Mouse (Mus musculus) adrenal gland, postnatal 14 days (tissue): ENCODE measurements around the gene Dcp1a. TPM values are rescaled to one million over a fixed set of nuclear protein-coding genes. Genes with fewer than 3 reads are reported as not detected.
A peak's percentile ranks its signal among the peaks of the same experiment; 100 is the strongest.

ENCODE experiments used
- DNase-seq: peaks from one replicate; pipeline ENCODE4 v3.0.0; 2021; ENCODE audit warnings: mixed read lengths
- microRNA-seq, 2 experiments: library from miRNA; unstranded; fragments of <30 nt; microRNA quantifications; one replicate each; pipeline ENCODE4 v1.2.0; 2021
- total RNA-seq: library from RNA; stranded (reverse); gene quantifications from 2 replicates; pipeline ENCODE4 v1.2.3, GENCODE M21; 2021

Gene Dcp1a
- total RNA-seq, 1 experiment from 2014 or later = 22.6 TPM

DNA sequence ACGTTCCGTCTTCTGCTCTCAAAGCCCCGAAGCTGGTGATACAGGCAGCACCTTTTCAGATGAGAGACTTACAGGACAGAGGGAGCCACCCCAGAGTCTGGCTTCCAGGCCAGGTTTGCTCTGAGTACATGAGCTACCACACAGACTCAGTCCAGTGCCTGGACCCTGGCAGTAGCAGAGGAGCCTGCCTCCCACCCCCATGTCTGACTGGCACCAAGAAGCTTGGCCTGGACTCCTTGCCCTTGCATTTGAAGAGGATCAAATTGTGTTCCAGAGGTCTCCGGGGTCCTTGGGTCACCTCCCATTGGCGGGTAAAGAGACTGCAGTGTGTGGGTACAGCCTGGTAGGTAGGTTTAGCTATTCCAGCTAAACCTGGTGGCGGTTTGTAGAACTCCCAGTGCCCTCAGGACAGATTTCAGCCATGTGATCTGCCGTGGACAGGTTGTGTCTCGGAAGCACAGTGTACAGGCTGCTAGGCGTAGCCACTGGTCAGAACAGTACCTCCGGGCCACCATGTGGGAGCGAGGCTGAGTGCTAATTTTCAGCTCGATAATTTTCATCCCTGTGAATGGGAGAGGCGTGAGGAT is 81.6 kb downstream of the Dcp1a start:
- peak; percentile 3 for DNase-seq

DNA sequence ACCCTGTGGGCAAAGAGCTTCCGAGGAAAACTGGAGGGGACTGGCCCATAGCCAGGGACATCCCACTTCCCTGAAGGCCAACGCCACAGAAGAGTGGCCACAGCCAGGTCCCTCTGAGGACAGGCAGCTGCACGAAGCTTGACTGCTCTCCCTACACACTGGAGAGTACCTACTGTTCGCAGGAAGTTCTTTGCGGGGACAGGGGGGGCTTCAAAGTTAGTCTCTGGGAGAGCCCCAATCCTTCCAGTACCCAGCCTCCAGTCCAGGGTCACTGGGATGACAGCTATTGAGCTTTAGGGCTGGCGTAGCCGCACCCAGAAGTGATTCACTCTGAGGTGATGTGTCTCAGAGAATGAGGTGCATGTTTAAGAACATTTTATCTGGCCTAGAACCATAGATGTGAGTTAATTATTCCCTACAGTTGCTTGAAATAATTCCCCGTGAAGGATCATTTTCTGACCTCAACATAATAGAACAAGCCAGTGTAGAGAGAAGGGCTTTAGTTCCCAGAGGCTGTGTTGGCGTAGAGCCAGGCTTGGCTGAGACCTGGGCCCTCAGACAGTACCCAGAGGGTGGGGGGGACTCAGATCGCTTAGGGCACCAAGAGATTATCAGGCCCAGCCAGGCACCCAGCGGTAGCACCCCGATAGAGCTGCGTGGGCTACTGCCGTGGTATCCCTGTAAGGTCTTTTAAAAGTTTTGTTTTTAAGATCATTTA is 82.3 kb downstream of the Dcp1a start:
- peak; percentile 53 for DNase-seq

DNA sequence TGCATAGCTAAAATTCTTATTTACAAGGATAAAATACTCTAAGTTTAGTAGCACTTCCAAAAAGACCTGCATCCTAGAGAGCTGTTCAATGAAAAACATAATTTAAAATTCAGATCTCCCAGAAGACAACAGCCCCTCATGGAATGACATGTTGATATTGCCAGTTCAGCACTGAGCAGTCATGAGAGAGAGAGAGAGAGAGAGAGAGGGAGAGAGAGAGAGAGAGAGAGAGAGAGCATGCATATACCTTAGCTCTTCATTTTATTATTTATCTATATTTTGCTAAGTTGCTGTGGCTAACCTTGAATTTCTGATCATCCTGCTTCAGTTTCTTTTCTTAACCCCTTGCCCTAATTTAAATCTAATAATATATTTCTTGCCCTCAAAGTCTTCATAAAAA is 83.0 kb downstream of the Dcp1a start:
- DNase-seq = no peak

DNA sequence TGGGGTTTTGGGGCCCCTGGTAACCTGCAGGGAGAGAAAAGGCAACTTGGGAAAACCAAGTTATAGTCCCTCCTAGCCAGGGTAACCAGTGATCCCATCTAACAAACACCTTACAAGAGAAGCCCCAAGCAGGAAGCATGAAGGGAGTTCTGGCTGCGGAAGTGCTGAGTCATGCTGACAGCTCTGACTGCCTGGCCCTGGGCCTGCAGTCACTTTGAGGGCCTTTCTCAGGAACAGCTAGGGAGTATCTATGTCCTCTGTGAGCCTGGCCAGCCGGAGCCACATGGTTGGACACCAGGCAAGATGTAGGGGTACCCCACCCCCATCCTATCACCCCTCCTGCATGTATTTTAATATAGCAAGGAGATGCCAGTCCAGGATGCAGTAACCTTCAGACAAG is 85.1 kb downstream of the Dcp1a start:
- DNase-seq = peak; percentile 79

DNA sequence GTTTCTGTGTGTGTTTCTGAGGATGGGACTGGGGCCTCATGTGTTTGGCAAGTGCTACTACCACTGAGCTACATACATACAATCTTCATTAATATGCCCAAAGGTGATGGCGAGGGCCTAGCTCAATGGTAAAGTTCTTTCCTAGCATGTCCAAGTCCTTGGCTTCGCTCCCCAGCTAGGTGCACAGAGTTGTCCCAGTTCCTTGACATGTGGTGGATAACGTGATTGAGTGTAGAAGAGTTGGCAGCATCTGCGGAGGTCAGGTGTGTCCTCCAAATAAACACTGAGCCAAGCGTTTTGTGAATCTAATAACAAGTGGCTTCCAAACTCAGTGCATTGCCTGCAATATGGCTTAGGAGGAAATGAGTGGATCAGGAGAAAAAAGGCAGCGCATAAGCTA is 87.0 kb downstream of the Dcp1a start:
- DNase-seq = no peak

DNA sequence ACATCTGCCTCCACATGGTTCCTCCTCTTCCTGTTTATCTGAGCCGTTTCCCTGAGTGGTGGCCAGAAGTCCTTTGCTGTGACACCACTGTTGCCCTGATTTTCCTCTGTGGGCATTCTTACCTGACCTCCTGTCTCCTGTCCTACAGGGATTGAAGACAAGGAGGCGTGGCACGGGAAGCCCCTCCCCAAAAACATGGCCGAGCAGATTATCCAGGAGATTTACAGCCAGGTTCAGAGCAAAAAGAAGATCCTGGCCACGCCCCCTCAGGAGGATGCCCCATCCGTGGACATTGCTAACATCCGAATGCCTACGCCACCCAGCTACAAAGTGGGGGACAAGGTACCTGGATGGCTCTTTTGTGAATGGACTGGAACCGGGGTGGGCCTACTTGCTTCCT is 88.7 kb downstream of the Dcp1a start:
- no peak for DNase-seq

DNA sequence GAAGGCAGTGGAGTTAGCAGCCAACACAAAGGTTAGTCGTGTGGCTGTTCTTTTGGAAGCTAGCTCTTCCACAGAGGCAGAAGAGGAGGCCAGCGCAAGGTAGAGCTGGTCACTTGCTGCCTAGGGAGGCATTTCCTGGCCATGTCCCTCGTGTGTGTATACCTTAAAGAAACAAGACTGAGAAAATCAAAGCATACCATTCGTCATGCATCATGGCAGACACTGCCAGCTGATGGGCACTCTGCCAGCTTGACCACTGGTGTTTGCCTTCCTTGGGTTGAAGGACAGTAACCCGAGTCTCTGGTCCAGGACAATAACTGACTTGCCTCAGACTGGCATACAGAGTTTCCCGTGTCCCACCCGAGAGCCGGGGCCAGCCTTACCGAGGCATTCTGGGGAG is 91.0 kb downstream of the Dcp1a start:
- peak; percentile 83 for DNase-seq

DNA sequence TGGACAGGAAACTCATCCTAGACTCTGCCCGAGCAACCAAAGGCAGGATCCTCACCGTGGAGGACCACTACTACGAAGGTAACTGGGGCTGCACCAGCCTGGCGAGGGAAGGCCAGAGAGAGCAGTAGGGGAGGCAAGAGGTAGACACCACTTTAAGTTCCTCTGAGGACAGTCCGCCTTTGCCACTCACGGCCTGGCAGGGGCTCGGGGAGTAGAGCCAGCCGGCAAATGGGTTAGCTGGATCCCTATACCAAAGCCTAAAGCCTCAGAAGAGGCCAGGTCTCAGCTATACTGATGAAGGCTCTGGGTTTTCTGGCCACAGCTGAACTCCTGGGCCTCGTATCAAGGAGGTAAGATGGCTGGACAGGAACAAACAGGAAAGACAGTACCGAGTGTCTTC is 92.9 kb downstream of the Dcp1a start:
- peak; percentile 25 for DNase-seq

DNA sequence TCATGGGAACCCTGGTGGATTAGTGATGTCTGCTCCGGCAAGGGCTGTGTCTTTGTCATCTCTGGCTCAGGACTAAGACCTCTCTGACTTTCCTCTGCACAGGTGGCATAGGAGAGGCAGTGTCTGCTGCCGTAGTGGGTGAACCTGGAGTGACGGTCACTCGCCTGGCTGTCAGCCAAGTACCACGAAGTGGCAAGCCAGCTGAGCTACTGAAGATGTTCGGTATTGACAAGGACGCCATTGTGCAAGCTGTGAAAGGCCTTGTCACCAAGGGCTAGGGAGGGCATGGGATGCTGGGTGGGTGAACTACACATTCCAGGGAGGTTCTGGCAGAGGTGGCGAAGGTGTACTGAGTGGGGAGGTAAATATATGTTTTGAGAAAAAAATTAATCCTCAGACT is 93.9 kb downstream of the Dcp1a start:
- DNase-seq = peak; percentile 76

DNA sequence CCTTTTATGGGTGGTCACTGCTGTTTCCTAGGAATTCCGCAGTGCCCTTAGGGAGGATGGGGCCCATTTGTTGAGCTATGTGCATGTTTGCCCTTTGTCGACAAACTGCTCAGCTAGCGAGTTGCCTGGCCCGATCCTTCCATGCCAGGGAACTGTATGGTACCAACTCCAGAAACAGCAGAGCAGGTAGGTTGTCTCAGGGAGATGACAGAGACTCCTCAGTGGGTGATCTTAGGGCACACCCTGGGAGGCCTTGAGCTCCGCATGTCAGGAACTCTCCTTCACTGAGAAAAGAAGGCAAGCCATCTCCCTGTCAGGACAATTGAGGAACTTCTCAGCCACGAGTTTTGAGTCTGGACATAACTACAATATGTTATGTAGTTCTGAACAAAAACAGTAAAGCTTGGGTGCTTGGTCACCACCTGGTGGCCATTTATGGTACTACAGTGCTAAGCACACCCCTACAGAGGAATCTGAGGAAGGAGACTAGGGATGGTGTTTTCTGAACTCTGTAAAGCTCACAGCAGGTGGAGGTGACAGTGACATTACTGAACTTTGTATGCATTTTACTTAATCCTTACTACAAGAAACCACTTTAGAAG is 94.7 kb downstream of the Dcp1a start:
- DNase-seq = peak; percentile 85

DNA sequence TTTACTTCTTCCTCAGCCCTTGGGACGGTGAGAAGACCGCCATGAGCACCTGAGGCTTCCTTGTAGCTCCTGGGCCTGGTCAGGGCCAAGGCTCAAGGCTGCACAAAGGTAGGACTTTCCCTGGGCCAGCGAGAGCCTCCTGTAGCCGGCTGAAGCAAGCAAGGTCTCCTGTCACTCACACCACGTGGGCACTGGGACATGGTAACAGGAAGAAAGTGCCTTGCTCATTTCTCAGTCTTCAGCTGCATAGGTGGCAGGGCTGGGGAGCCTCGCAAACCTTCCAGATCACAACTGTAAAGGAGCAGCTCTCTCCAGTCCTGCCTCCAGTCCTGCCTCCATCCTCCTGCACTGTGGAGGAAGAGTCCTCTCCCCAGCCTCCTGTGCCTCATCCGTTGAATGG is 96.5 kb downstream of the Dcp1a start:
- no peak for DNase-seq

DNA sequence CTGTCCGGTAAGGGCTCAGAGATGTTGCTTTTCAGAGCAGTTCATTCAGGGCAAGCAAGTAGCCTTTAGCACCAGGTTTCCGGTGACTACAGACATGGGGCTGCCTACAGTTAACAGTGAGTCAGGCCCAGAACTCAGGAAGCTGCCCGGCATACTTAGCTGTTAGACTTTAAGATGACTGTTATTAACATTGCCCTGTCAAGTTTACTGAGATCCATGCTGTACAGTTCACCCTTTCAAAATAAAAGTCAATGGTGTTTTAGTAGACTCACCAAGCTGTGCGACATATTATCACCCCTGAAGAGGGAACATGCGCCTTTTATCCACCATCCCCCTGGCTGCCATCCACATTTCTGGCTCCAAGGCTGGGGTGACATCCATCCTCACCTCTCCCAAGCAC is 96.9 kb downstream of the Dcp1a start:
- no peak for DNase-seq

Small RNAs within 50 kb of the gene (microRNA-seq; reads per million reads assigned to microRNA genes)
- gene Mir3076 = 3.8 to 4.7 reads per million in 2 experiments

Other genes starting within 250 kb of the Dcp1a start
- gene Cacna1d, start 11.9 kb downstream of the Dcp1a start, total RNA-seq = 15.4 and 18.6 TPM in 2 replicates
- 829 and 921 TPM in 2 replicates for gene Tkt, start 68.8 kb downstream of the Dcp1a start, total RNA-seq
- 133 and 145 TPM in 2 replicates for gene Prkcd, start 146.7 kb downstream of the Dcp1a start, total RNA-seq
- 20.8 and 23.9 TPM in 2 replicates for gene Rft1, start 174.8 kb downstream of the Dcp1a start, total RNA-seq
- gene Sfmbt1, start 235.3 kb downstream of the Dcp1a start, total RNA-seq = 27.0 and 28.3 TPM in 2 replicates